Mouse (Mus musculus): ENCODE results near the gene Dgka. TPM values are rescaled to one million over a fixed set of nuclear protein-coding genes. Genes with fewer than 3 reads are reported as not detected.
"Not testable (repeated sequence)": the region's sequence is repeated elsewhere in the genome, so short reads cannot be mapped to it uniquely, and the experiment has no call there.

Gene Dgka
- polyA plus RNA-seq, 1 experiment from 2014 or later: 6.8 TPM

- H3K4me1 ChIP-seq (ENCODE audit: insufficient read depth, low read length): peaks cover 20% of the 10 kb centered on the region
- no peak overlapping the region for H3K27ac ChIP-seq (ENCODE audit: low read length)
- 79% methylated on average over 2 of the region's 2 CpGs for WGBS
- H3K9ac ChIP-seq (replicated peaks; ENCODE audit: low read length): no peak overlapping the region
- no peak overlapping the region for H3K4me2 ChIP-seq (replicated peaks; ENCODE audit: low read depth, low read length)
- H3K36me3 ChIP-seq (ENCODE audit: insufficient read depth, low read length): no peaks in the 10 kb centered on the region
- no peak overlapping the region for H3K4me3 ChIP-seq (ENCODE audit: low read length)
- no peaks in the 10 kb centered on the region for H3K9me3 ChIP-seq (ENCODE audit: low read length)
- H3K27me3 ChIP-seq (ENCODE audit: insufficient read depth, low read length): peaks cover 7% of the 10 kb centered on the region; the same call in 1 of the 2 replicates
- ATAC-seq (ENCODE audit: low FRiP score, low TSS enrichment): no peak
Observed at GRCm38 (mm10) chr10:128740296-128740695, 4.4 kb downstream of the Dgka start.

DNA sequence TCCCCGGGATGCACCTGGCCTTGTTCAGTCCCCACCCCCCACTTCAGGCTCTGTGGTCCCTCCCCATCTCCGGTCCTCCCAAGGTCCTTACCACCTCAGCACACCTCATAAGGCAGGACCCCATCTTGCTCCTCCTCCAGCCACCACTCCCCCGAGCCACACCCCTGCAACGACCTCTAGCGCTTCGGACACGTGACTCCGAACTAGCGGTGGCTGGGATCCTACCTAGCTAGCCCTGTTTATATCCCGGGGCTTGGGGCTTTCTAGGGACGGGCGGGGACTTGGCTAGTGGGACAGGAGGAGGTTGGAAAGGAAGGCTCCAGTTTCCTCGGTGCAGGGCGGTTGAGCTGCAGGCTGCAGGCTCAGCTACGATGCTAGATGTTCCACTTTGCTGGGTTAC, 7.2 kb downstream of the Dgka start:
- peak overlapping the region; percentile 32 for H3K9ac ChIP-seq (replicated peaks; ENCODE audit: low read length)

DNA sequence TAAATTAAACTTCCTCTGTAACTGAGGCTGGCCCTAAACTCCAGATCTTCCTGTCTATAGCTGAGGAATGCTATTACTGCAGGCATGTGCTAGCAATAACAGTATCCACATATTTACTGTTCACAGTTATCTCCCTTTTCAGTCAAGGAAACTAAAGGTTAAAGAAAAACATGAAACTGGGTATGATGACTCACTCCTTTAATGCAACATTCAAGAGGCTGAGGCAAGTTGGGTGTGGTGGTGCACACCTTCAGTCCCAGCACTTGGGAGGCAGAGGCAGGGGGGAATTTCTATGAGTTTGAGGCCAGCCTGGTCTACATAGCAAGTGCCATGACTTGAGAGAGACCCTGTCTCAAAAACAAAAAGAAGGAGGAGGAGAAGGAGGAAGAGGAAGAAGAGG, 12.7 kb downstream of the Dgka start:
- Histone ChIP-seq H3K4me3 (ENCODE audit: low read length) (no peak overlapping the region), H3K36me3 (ENCODE audit: insufficient read depth, low read length) (peaks cover 8% of the 10 kb centered on the region; the same call in 1 of the 2 replicates), H3K4me1 (ENCODE audit: insufficient read depth, low read length) (no peaks in the 10 kb centered on the region), H3K27ac (ENCODE audit: low read length) (no peak overlapping the region), H3K9me3 (ENCODE audit: low read length) (no peaks in the 10 kb centered on the region; the same call in 1 of the 2 replicates), H3K4me2 (replicated peaks; ENCODE audit: low read depth, low read length) (no peak overlapping the region), H3K9ac (replicated peaks; ENCODE audit: low read length) (no peak overlapping the region), H3K27me3 (ENCODE audit: insufficient read depth, low read length) (no peaks in the 10 kb centered on the region)
- ATAC-seq (ENCODE audit: low FRiP score, low TSS enrichment): no peak

More for the DNA sequence above, 7.2 kb downstream of the Dgka start:
- Histone ChIP-seq H3K9me3 (ENCODE audit: low read length) (no peaks in the 10 kb centered on the region; the same call in 1 of the 2 replicates), H3K4me3 (ENCODE audit: low read length) (peak overlapping the region; percentile 24), H3K4me1 (ENCODE audit: insufficient read depth, low read length) (no peaks in the 10 kb centered on the region; the same call in 1 of the 2 replicates), H3K36me3 (ENCODE audit: insufficient read depth, low read length) (peaks cover 8% of the 10 kb centered on the region; the same call in 1 of the 2 replicates), H3K27me3 (ENCODE audit: insufficient read depth, low read length) (0 out of 2 replicates have a peak, but pooled peaks cover 5% of the 10 kb centered on the region), H3K27ac (ENCODE audit: low read length) (no peak overlapping the region), H3K4me2 (replicated peaks; ENCODE audit: low read depth, low read length) (peak overlapping the region; percentile 52)
- peak; percentile 78 for ATAC-seq (ENCODE audit: low FRiP score, low TSS enrichment)
- 3% methylated on average over 15 of the region's 15 CpGs for WGBS

DNA sequence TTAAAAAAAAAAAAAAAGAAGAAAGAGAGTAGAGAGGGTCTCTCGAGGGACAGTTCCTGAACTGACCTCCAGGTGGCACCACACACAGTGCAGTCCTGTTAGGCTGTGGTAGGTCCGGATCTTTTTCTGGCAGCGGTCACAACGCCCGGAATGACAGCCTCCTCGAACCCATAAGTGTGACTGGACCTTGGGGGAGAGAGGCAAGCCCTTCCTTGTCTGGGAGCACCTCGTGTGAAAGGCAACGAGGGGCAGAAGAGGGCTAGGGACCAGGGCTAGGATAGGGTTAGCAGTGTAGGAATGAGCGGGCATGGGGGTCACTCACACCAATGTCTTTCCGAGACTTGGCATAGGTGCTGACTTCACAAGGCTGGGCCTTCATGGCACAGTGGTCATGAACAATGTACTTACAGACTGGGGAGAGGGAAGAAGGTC, 13.6 kb downstream of the Dgka start:
- peak overlapping the region; percentile 43 for H3K9ac ChIP-seq (replicated peaks; ENCODE audit: low read length)
- no peak overlapping the region for H3K4me3 ChIP-seq (ENCODE audit: low read length)
- H3K4me2 ChIP-seq (replicated peaks; ENCODE audit: low read depth, low read length): 0 out of 2 replicates have a peak overlapping the region, but pooled peaks have one; percentile 5
- peak; percentile 74 for ATAC-seq (ENCODE audit: low FRiP score, low TSS enrichment)
- no peaks in the 10 kb centered on the region for H3K4me1 ChIP-seq (ENCODE audit: insufficient read depth, low read length)
- WGBS: 16% methylated on average over 10 of the region's 10 CpGs
- H3K27ac ChIP-seq (ENCODE audit: low read length): no peak overlapping the region
- H3K27me3 ChIP-seq (ENCODE audit: insufficient read depth, low read length): no peaks in the 10 kb centered on the region
- no peaks in the 10 kb centered on the region; the same call in 1 of the 2 replicates for H3K9me3 ChIP-seq (ENCODE audit: low read length)
- peaks cover 8% of the 10 kb centered on the region; the same call in 1 of the 2 replicates for H3K36me3 ChIP-seq (ENCODE audit: insufficient read depth, low read length)

GRCm38 (mm10) chr10:128728059-128728458, 16.6 kb downstream of the Dgka start:
- WGBS: 85% methylated on average over 5 of the region's 5 CpGs
- Histone ChIP-seq H3K9me3 (ENCODE audit: low read length) (no peaks in the 10 kb centered on the region; the same call in 1 of the 2 replicates), H3K4me1 (ENCODE audit: insufficient read depth, low read length) (no peaks in the 10 kb centered on the region), H3K4me3 (ENCODE audit: low read length) (no peak overlapping the region), H3K9ac (replicated peaks; ENCODE audit: low read length) (no peak overlapping the region), H3K4me2 (replicated peaks; ENCODE audit: low read depth, low read length) (no peak overlapping the region), H3K27me3 (ENCODE audit: insufficient read depth, low read length) (no peaks in the 10 kb centered on the region), H3K27ac (ENCODE audit: low read length) (no peak overlapping the region), H3K36me3 (ENCODE audit: insufficient read depth, low read length) (peaks cover 3% of the 10 kb centered on the region; the same call in 1 of the 2 replicates)
- no peak for ATAC-seq (ENCODE audit: low FRiP score, low TSS enrichment)

DNA sequence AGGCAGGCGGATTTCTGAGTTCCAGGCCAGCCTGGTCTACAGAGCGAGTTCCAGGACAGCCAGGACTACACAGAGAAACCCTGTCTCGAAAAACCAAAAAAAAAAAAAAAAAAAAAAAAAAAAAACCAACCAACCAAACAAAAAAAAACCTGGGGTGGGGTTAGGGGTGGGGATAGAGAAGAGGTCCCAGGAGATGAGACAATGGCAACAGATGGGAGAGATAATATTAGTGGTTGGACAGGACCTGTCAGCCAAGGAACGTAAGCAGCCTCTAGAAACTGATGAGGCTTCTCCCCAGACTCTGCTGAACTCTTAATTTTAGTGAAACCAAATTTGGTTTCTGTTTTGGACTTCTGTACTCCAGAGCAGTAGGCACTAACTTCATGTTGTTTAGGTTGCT, 19.2 kb downstream of the Dgka start:
- WGBS: 71% methylated on average over 3 of the region's 4 CpGs
- H3K9ac ChIP-seq (replicated peaks; ENCODE audit: low read length); ATAC-seq (ENCODE audit: low FRiP score, low TSS enrichment); H3K36me3 ChIP-seq (ENCODE audit: insufficient read depth, low read length); H3K4me2 ChIP-seq (replicated peaks; ENCODE audit: low read depth, low read length); H3K27me3 ChIP-seq (ENCODE audit: insufficient read depth, low read length); H3K27ac ChIP-seq (ENCODE audit: low read length); H3K4me1 ChIP-seq (ENCODE audit: insufficient read depth, low read length); H3K4me3 ChIP-seq (ENCODE audit: low read length); H3K9me3 ChIP-seq (ENCODE audit: low read length): not testable (repeated sequence)

- H3K4me2 ChIP-seq (replicated peaks; ENCODE audit: low read depth, low read length): no peak overlapping the region
- H3K36me3 ChIP-seq (ENCODE audit: insufficient read depth, low read length): no peaks in the 10 kb centered on the region
- H3K4me1 ChIP-seq (ENCODE audit: insufficient read depth, low read length): no peaks in the 10 kb centered on the region
- H3K9ac ChIP-seq (replicated peaks; ENCODE audit: low read length): no peak overlapping the region
- no peak for ATAC-seq (ENCODE audit: low FRiP score, low TSS enrichment)
- no peaks in the 10 kb centered on the region for H3K9me3 ChIP-seq (ENCODE audit: low read length)
- H3K27ac ChIP-seq (ENCODE audit: low read length): no peak overlapping the region
- H3K27me3 ChIP-seq (ENCODE audit: insufficient read depth, low read length): no peaks in the 10 kb centered on the region
- WGBS: 90% methylated on average over 19 of the region's 19 CpGs
- H3K4me3 ChIP-seq (ENCODE audit: low read length): no peak overlapping the region
Observed at GRCm38 (mm10) chr10:128715559-128716537, 28.8 kb downstream of the Dgka start.

- not testable (repeated sequence) for H3K9ac ChIP-seq (replicated peaks; ENCODE audit: low read length); H3K4me2 ChIP-seq (replicated peaks; ENCODE audit: low read depth, low read length); H3K27me3 ChIP-seq (ENCODE audit: insufficient read depth, low read length); H3K36me3 ChIP-seq (ENCODE audit: insufficient read depth, low read length); H3K9me3 ChIP-seq (ENCODE audit: low read length); H3K27ac ChIP-seq (ENCODE audit: low read length); ATAC-seq (ENCODE audit: low FRiP score, low TSS enrichment); H3K4me1 ChIP-seq (ENCODE audit: insufficient read depth, low read length); H3K4me3 ChIP-seq (ENCODE audit: low read length)
- WGBS: 96% methylated on average over 7 of the region's 7 CpGs
Observed at GRCm38 (mm10) chr10:128711318-128711717, 33.3 kb downstream of the Dgka start.

DNA sequence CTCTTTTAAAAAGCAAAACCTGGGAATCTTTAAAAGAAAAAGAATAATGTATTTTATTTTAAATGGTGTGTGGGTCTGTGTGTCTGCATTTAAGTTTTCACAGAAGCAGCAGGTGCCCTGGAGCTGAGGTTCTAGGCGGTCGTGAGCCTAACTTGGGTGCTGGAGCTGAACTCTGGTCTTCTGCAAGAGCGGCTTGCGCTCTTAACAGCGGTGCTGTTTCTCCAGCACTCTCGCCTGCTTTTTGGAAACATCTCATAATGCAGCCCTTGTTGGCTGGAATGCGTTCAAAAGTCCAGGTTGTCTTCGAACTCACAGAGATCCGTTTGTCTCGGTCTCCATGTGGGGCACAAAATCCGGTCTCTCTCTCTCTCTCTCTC, 39.4 kb downstream of the Dgka start:
- peak overlapping the region; percentile 85 for H3K4me2 ChIP-seq (replicated peaks; ENCODE audit: low read depth, low read length)
- H3K4me3 ChIP-seq (ENCODE audit: low read length): peak overlapping the region; percentile 94
- peaks cover 25% of the 10 kb centered on the region for H3K4me1 ChIP-seq (ENCODE audit: insufficient read depth, low read length)
- H3K27ac ChIP-seq (ENCODE audit: low read length): peak overlapping the region; percentile 78
- WGBS: 7% methylated on average over 11 of the region's 11 CpGs
- no peaks in the 10 kb centered on the region for H3K9me3 ChIP-seq (ENCODE audit: low read length)
- peaks cover 25% of the 10 kb centered on the region for H3K36me3 ChIP-seq (ENCODE audit: insufficient read depth, low read length)
- no peaks in the 10 kb centered on the region for H3K27me3 ChIP-seq (ENCODE audit: insufficient read depth, low read length)
- ATAC-seq (ENCODE audit: low FRiP score, low TSS enrichment): no peak
- H3K9ac ChIP-seq (replicated peaks; ENCODE audit: low read length): peak overlapping the region; percentile 92
